Mouse (Mus musculus) macrophage (primary cell): ENCODE data around the gene Urm1. TPM values are rescaled to one million over a fixed set of nuclear protein-coding genes. Genes with fewer than 3 reads are reported as not detected.
A peak's percentile ranks its signal among the peaks of the same experiment; 100 is the strongest.
"Not testable (repeated sequence)": the region's sequence is repeated elsewhere in the genome, so short reads cannot be mapped to it uniquely, and the experiment has no call there.

Experiments used
- H3K27ac ChIP-seq: fragments of 350-480 bp; formaldehyde crosslinking; 2 replicates; pipeline ENCODE4 v1.9.0; 2021
- H3K36me3 ChIP-seq: fragments of 350-480 bp; formaldehyde crosslinking; 2 replicates; pipeline ENCODE4 v1.9.0; 2021; ENCODE audit errors: inconsistent target
- H3K4me3 ChIP-seq: fragments of 350-480 bp; formaldehyde crosslinking; 2 replicates; pipeline ENCODE4 v1.9.0; 2021; ENCODE audit errors: inconsistent target
- H3K79me2 ChIP-seq: fragments of 350-480 bp; formaldehyde crosslinking; 2 replicates; pipeline ENCODE4 v1.9.0; 2021; ENCODE audit errors: inconsistent target
- WGBS: methylation state at CpG from one replicate; pipeline ENCODE4 v1.1.7; 2026; ENCODE audit warnings: inconsistent platforms; ENCODE audit not compliant: missing documents; 5-methylcytosine and 5-hydroxymethylcytosine counted together
- polyA plus RNA-seq: library from polyadenylated mRNA; stranded (reverse); fragments of 250-400 nt; gene quantifications from 3 replicates; pipeline ENCODE4 v1.2.4, GENCODE M21; 2018; ENCODE audit warnings: inconsistent platforms
- total RNA-seq, 78 experiments: library from RNA; depleted of rRNA; stranded (reverse); fragments of 250-400 nt; gene quantifications; 1 replicate in 9 of 78; 2 replicates in 24 of 78; 3 replicates in 43 of 78; 4 replicates in 2 of 78; pipeline ENCODE4 v1.2.4; 2018; ENCODE audit warnings: inconsistent platforms in 56 of 78

The Urm1 gene
- total RNA-seq (2018; cell fraction: chromatin; rRNA removed) = 10 to 100 TPM; 19.6 to 51.0 (median 33.2) TPM
- total RNA-seq (2018; cell fraction: cytosol; rRNA removed) = 10 to 100 TPM; 16.7 to 41.3 (median 27.7) TPM
- 10 to 100 TPM; 14.1 to 42.2 (median 25.0) TPM for total RNA-seq (2018; cell fraction: nucleus; rRNA removed)
- polyA plus RNA-seq = 21.1 to 24.9 TPM (median 24.4 TPM) in 3 replicates

- peak within 1 kb of the TSS; percentile 31 for H3K27ac ChIP-seq
- WGBS = 4% methylated on average over 35 of the region's 35 CpGs
- peaks cover 10% of the 10 kb centered on the region; the same call in 1 of the 2 replicates for H3K36me3 ChIP-seq
- no peaks in the 10 kb centered on the region for H3K79me2 ChIP-seq
- peak within 1 kb of the TSS; percentile 42 for H3K4me3 ChIP-seq
Measured at GRCm38 (mm10) chr2:29820025-29820817, at the start of gene Urm1. TSS of gene Urm1 (plus strand) at chr2:29820075.

DNA sequence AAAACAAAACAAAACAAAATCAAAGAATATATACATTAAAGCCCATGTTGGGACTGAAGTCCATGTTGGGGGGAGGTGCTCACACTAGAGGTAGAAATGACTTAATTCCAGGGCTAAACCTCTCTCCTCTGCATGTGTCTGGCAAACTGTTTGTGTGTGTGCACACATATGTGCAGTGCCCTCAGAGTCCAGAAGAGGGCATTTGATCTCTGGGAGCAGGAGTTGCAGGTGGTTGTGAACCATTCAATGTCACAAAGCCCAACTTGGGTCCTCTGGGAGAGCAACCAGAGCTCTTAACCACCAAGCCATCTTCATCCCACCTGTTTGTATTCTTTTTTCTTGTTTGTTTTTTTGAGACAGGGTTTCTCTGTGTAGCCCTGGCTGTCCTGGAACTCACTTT is 49.7 kb upstream of the Urm1 start:
- no peaks in the 10 kb centered on the region for H3K79me2 ChIP-seq
- H3K4me3 ChIP-seq = no peak overlapping the region
- no peak overlapping the region for H3K27ac ChIP-seq
- H3K36me3 ChIP-seq = no peaks in the 10 kb centered on the region

DNA sequence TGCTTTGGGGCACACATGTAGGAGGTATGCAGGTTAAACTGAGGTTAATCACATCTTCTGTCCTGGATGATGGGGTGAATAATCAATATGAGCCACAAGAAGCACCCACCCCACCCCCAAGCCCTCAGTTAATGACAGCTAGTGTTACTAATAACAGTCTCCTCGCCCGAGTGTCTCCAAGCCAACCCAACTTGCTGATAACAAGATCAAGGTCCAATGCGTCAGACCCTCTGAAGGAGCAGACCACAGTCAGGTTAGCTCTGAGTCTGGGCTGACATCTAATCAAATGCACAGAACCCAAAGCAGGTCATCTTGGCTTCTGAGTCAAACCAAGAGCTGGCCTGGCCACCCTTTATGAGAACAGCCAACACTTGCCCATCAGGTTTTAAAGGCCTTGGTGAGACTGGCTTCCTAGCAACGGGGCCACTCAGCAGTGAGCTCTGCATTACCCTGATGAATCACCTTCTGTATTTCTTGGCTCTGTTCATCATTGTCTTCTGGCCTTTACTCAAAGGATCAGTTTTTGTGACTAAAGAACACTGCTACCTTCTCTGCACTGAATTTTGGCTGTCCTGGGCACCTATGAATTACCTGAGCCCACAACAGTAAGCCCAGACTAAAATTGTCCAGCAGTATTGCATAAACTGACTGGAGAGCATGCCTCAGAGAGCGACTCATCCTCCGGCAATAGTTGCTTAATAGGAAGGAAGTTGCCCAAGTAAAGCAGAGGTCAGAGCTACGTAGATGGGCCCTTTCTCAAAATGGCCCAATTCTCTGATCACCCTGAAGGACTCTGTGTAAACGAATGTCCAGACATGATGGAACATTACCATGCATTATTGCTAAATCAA is 48.0 kb upstream of the Urm1 start:
- 39% methylated on average over 8 of the region's 8 CpGs for WGBS
- no peaks in the 10 kb centered on the region for H3K79me2 ChIP-seq
- H3K36me3 ChIP-seq = peaks cover under 1% of the 10 kb centered on the region; the same call in 1 of the 2 replicates
- H3K4me3 ChIP-seq = no peak overlapping the region
- H3K27ac ChIP-seq = peak overlapping the region; percentile 79

GRCm38 (mm10) chr2:29773323-29773722 is 46.6 kb upstream of the Urm1 start:
- WGBS = 77% methylated on average over 4 of the region's 4 CpGs
- no peaks in the 10 kb centered on the region for H3K79me2 ChIP-seq
- no peak overlapping the region for H3K4me3 ChIP-seq
- H3K36me3 ChIP-seq = peaks cover 15% of the 10 kb centered on the region
- H3K27ac ChIP-seq = no peak overlapping the region

DNA sequence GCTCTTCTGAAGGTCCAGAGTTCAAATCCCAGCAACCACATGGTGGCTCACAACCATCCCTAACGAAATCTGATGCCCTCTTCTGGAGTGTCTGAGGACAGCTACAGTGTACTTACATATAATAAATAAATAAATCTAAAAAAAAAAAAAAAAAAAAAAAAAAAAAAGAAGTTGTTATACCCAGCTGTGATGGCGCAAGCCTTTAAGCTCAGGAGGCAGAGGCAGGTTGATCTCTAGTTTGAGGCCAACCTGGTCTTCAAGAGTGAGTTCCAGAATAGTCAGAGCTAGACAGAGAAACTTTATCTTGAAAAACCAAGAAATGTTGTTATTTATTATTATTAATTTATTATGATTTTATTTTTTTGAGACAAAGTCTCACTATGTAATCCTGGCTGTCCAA is 38.6 kb upstream of the Urm1 start:
- 89% methylated on average over 1 of the region's 2 CpGs for WGBS
- H3K4me3 ChIP-seq, H3K27ac ChIP-seq: not testable (repeated sequence)
- H3K36me3 ChIP-seq = peaks cover 78% of the 10 kb centered on the region
- peaks cover 10% of the 10 kb centered on the region for H3K79me2 ChIP-seq

- Histone ChIP-seq H3K36me3 (peaks cover 53% of the 10 kb centered on the region), H3K79me2 (peaks cover 23% of the 10 kb centered on the region), H3K27ac (no peak overlapping the region), H3K4me3 (no peak overlapping the region)
- 71% methylated on average over 4 of the region's 4 CpGs for WGBS
Measured at GRCm38 (mm10) chr2:29784290-29784689, 35.6 kb upstream of the Urm1 start.

GRCm38 (mm10) chr2:29787104-29787917 is 32.6 kb upstream of the Urm1 start, which contains the start of gene Coq4:
TSS of gene Coq4 (plus strand) at chr2:29787493.
- 1% methylated on average over 30 of the region's 31 CpGs for WGBS
- peak within 1 kb of the TSS; percentile 62 for H3K4me3 ChIP-seq
- peak within 1 kb of the TSS; percentile 52 for H3K27ac ChIP-seq
- peaks cover 23% of the 10 kb centered on the region for H3K79me2 ChIP-seq
- peaks cover 30% of the 10 kb centered on the region for H3K36me3 ChIP-seq

DNA sequence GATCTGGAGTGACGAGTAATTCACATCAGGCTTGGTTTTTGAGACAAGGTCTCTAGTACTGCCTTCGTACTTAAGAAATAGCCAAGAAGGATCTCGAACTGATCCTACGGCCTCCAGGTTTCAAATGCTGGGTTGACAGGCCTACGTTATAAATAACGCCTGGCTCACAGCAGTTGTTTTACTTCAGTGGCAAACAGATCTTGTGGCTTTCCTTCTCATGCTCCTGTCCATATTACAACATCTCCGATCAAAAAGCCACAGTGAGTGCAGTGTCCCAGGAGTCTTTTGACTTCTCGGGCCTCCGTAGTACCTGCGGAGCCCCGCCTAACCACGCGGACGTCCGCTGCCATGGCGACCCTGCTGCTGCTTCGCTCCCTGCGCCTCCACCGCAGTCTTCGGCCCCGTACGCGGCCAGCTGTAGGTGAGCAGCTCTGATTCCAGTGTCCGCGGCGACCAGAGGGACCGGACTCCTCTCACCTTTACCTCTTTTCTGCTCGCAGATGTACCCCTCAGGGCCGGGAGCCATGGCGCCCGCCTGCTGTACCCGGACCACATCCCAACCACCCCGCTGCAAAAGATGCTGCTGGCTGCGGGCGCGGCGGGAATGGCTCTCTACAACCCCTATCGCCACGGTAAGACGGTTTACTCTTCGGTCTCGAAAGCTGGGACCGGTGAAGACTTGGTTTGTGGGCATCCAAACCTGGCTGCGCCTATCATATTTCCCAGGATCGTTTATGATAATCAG is 31.8 kb upstream of the Urm1 start, which contains the start of gene Trub2:
Trub2 (minus strand) TSS at position 566 of the 745 bp plus-strand sequence.
- peaks cover 22% of the 10 kb centered on the region for H3K36me3 ChIP-seq

GRCm38 (mm10) chr2:29792772-29793487 is 26.9 kb upstream of the Urm1 start:
- Histone ChIP-seq H3K27ac (no peak overlapping the region), H3K36me3 (no peaks in the 10 kb centered on the region), H3K79me2 (no peaks in the 10 kb centered on the region), H3K4me3 (no peak overlapping the region)
- WGBS = 95% methylated on average over 2 of the region's 2 CpGs

More for the DNA sequence above, 31.8 kb upstream of the Urm1 start, which contains the start of gene Trub2:
- 1% methylated on average over 44 of the region's 45 CpGs for WGBS
- peaks cover 23% of the 10 kb centered on the region for H3K79me2 ChIP-seq
- H3K27ac ChIP-seq = peak within 1 kb of the TSS; percentile 52
- peak within 1 kb of the TSS; percentile 62 for H3K4me3 ChIP-seq

- no peaks in the 10 kb centered on the region for H3K79me2 ChIP-seq
- H3K27ac ChIP-seq = no peak within 1 kb of the TSS
- 3% methylated on average over 28 of the region's 28 CpGs for WGBS
- H3K4me3 ChIP-seq = peak within 1 kb of the TSS; percentile 67
- H3K36me3 ChIP-seq = peaks cover 19% of the 10 kb centered on the region; the same call in 1 of the 2 replicates
Measured at GRCm38 (mm10) chr2:29802075-29802826, 17.6 kb upstream of the Urm1 start, which contains the start of gene Slc27a4. TSS of gene Slc27a4 (plus strand) at chr2:29802634.

DNA sequence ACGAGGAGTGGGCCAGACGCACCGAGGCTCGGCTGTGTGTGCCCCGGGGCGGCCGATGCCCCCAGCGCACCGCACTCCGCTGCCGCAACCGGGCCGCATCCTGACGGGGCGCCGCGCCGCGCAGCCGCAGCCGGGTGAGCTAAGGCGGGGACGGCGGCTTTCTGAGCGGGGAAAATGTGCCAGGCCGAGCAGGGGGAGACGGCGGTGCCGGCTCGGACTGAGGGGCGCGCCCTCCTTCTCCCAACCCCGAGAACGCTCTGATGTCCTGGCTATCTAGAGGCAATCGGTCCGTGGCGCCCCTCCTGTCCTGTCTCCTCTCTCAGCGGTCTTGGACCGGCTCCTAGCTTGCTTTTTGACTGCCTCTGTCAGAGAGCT is 17.1 kb upstream of the Urm1 start:
- Histone ChIP-seq H3K27ac (no peak overlapping the region), H3K79me2 (no peaks in the 10 kb centered on the region), H3K36me3 (peaks cover 25% of the 10 kb centered on the region; the same call in 1 of the 2 replicates), H3K4me3 (peak overlapping the region; percentile 67)
- WGBS = 0% methylated on average over 32 of the region's 39 CpGs

DNA sequence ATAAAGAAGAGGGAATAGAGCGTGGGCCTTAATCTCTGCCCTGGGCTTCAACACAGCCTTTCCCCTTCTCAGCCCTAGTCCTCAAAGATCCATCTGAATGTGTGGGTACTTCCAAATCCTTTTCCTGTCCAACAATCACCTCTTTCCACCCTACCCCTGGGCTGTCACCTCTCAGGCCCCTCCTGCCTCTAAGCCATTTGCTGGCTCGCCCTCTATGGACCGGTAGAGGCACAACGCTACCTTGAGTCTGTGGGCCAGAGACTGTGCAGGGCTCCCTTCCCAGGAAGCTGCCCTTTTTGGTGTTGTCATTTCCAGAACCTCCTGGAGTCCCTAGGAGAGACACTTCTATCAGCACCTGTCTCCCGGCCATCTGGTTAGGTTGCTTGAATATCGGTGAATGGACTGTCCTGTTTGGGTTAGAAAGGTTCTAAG is 16.5 kb upstream of the Urm1 start:
- no peak overlapping the region for H3K27ac ChIP-seq
- peaks cover 28% of the 10 kb centered on the region; the same call in 1 of the 2 replicates for H3K36me3 ChIP-seq
- WGBS = 48% methylated on average over 6 of the region's 6 CpGs
- H3K4me3 ChIP-seq = peak overlapping the region; percentile 67
- no peaks in the 10 kb centered on the region for H3K79me2 ChIP-seq
